Mouse (Mus musculus): ENCODE data around the gene Prickle1.

Gene Prickle1

DNA sequence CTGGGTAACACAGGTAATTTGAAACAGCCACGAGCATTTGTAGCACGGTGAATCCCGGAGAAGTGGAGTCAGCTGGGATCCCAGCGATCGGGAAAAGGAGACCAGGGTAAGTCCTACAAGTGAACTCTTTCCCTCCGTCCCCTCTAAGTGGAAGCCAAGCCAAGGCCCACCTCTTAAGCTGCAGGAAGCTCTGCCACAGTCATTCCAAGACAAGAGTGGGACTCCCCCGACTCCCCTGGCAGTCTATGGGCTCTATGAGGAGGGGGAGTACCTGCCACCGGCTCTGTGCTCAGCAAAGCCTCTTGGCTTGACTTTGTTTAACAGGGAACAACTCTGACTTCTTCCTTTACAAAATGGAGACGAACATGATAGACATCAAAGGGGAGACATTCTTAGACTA lies 47.4 kb downstream of the Prickle1 start:
- no peak for DNase-seq (ENCODE audit: low spot score)

DNA sequence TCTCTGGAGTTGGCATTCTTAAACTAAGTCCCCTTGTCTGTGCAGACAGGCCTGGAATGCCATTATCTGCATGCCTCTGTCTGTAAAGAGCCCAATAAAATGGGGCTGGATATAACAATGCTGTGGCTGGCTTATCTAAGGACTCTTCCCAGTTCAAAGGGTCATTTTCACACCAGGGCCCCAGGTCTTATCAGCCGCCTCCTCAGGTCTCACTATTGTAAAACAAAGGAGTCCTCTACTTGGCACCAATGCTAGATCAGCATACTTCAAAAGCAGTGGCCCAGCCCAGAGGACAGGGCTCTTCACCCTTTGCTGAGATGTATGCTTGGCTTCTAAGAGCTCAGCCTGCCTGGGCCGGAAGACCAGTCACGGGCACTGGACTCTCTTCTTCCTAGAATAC lies 56.3 kb downstream of the Prickle1 start:
- no peak for DNase-seq (ENCODE audit: low spot score)

DNA sequence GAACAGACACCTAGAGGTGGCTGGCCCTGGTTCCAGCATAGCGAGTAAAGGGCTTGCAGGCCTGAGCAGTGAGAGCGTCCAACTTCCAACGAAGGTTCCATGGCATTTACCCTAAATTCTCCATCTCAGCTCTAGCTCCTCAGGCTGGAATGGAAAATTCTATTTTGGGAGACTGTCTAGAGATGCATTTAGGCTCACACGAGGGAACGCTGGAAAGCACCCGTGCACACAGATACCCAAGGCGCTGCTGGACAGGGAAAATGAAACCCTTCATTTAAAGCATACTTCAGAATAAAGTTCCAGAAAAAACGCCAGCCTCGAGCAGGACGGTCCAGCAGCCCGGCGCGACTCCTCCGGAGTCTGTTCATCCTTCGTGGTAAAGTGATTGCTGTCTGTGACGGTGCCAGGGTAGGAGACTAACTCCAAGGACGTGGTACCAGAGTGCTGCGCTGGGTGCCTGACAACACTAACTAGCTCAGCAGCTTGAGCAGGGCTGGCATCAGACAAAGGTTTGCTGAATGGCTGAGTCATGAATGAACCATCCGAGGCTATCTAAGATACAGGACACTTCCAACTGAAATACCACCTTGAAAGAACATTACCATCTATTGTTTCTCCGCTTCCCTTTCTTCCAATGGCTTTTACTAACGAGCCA lies 57.0 kb downstream of the Prickle1 start:
- DNase-seq (ENCODE audit: low spot score): no peak

DNA sequence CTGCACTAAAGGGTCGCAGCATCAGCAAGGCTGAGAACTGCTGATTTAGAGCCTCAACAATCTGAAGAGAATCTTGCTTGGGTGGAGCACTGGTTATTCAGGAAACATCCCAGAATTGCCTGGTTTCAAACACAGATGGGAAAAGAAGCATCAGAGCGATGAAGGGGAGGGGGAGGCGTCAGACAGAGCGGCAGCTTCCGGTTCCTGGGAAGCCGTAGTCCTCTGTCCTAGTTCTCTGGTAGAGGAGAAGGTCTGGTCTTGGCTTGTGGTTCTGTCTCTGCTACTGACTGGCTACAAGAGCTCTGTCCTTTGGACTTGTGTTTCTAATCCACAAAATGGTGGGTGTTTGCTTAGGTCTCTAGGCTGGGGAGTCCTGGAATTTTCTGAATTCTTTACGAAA lies 57.9 kb downstream of the Prickle1 start:
- no peak for DNase-seq (ENCODE audit: low spot score)

DNA sequence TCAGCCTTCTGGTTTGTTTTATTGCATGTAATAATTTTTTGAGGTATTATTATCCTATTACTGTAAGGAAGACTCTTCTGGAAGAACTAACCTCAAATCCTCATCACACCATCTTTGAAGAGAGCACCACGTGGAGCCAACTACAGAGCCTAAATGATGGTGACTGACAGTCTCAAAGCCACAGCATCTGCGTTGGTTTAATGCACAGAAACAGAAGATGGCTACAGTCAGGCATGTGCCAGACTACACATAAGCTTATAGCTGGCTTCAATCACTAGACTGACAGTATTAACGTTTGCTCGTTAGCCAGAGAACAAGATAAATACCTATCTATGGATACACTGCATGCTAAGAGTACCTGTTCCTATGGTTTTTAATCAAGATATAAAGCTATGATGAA lies 59.5 kb downstream of the Prickle1 start:
- no peak for DNase-seq (ENCODE audit: low spot score)

DNA sequence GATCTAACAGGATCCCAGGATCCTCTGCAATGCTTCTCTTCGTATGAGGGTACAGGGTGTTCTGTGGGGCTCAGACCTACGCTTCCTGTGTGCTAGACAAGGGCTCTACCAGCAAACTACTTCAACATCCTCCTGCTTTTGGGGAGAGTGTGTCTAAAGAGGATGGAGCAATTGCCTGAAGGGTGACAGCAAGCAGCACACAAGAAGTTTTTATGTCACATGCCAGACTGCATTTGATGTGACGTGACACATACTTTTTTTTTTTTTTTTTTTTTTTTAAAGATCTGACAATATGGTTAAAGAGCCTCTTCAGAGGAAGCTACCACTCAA lies 65.0 kb downstream of the Prickle1 start:
- no peak for DNase-seq (ENCODE audit: low spot score)

DNA sequence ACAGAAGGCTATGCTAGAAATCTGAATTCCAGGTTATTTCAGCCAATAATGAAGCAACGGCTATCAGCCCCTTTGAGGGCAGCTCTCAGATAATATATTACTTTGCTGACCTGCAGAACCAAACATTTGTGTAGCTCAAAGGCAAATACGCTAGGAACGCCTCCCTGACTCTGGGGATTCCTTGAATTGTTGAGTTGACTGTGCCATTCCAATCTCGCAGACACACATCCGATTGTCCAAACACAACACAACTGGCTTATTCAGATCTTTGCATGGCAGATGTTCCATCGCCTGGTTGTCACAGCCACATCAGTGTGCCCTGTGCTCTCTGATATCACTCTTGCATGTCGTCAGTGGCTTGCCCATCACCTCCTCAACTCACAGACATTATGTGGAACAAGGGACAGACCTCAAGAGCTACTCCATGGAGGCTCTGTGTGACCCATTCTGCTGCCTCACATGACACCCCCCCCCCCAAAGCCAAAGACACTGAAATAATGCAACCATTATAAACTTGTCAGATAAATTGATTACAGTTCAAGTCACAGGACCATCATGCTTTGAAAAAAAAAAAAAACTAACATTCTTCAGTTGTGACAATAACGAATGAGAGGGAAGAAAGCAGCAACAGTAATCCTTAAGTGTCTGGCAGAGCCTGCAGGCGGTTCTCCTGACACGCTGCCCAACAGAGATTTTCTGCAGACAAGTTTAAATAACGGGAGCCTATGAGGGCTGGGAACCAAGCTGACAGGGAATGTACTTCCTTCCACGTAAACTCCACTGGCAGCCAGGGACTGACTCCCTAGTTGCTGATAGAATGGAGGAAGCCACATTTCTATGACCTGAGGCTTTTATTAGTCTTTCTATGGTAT lies 65.6 kb downstream of the Prickle1 start:
- DNase-seq (ENCODE audit: low spot score): no peak

DNA sequence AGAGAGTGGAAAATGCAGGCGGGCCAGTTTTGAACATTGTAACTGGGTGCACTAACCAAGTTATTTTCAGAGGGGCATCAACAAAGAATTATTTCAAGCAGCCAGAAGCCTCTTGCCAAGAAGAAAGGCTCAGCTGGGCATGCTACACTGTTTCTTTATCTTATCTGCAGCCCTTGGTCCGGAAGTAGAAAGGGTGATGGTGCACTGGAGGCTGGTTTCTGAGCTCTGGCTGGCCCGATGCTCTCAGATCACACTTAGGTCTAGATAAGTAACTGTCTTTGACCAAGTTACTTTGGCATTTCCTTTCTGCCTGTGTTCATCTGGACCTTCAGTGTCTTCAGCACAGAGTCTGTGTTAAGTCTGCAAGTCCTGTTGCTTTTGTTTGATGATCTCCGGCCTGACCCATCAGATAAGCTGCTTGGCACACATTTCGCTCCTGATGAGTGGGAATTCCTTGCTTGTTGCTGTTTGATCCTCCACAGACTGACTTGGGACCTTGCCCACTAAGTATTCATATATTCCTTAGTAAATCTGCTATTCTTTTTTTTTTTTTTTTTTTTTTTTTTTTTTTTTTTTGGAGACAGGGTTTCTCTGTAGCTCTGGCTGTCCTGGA lies 70.3 kb downstream of the Prickle1 start:
- no peak for DNase-seq (ENCODE audit: low spot score)

DNA sequence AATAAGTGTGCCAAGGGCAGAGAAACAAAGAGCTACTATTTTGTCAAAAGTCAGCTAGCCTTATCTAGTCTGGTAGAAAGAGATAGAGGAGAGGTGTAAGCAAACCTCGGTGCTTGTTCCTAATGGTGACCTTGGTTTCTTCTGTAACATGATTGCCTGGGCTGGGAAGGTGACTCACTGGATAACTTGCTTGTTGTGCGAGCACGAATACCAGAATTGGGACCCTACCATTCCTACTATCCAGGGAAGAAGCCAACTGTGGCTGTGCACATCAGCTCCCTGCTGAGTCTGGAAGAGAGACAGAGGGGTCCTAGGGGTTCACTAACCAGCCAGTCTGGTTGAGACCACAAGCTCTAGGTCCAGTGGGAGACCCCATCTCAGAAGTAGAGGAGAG lies 73.9 kb downstream of the Prickle1 start:
- DNase-seq (ENCODE audit: low spot score): no peak

DNA sequence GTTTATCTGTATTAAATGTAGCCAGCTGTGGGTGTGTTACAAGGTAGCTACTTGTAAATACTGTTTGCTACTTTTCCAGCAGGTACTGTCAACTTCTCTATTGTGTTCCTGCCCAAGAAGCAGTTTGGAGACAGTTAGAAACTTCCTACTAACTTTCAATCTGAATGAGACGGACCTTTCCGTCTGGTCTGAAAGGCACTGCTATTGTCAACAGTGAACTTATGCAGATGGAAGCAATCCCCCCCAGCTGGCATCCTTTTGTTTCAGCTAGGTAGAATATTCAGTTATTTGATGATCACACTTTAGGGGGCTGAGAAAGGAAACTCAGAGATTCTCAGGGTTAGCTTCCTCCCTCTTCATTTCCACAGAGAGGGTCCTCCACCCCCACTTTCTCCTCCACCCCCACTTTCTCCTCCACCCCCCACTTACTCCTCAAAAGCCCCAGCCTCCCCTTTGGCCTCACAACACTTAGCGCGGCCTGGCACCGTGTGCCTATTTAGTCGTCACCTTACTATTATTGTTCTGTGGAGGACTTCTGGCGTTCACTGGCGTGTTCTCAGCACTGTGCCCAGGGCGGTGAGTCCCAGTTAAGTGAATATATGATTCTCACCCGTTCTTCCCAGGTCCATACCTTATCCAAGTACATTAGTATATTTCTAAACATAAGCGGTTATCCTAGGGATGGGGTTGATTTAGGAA lies 74.5 kb downstream of the Prickle1 start:
- DNase-seq (ENCODE audit: low spot score): no peak

DNA sequence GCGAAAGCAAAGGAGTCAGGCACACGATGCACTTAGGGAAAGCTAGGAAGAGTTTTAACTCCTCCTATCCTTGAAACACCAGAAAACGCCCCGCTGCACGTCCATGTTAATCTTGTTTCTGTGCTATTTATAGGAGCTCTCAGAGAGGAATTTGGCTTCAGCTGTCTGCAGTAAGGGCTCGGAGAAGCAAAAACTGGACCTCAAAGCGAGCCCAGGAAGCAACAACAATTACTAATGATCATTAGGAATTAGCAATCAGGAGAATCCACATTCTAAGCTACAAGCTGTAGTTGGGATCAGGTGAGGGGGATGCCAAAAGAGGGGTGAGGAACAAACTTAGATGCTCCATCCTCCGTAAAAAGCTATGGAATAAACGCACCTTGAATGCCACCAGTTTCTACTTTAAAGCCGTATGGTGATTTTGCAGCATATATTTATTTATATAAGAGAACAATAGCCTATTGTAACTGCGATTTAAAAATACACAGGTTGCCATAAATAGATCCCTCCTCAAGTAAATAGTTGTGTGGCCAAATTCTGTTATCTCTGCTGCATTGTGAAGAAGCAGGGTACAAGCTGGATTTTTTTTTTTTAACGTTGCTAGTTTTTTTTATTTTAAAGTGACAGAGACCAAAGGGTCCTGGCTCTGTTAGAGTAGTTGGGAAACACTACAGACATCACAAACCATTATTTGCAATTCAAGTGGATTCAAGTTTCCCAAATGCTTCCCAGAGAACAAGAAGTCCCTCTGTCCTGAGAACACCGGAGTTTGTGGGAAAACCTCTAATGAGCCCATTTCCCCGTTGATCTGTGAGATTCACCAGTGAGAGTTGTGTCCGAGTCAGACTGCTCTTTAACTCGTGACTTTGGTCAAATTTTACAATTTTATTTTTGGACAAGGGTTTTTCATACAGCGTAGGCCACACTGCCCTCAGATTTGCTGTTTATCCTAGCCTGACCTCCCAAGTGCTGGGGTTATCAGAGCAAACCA lies 75.6 kb downstream of the Prickle1 start:
- DNase-seq (ENCODE audit: low spot score): no peak

DNA sequence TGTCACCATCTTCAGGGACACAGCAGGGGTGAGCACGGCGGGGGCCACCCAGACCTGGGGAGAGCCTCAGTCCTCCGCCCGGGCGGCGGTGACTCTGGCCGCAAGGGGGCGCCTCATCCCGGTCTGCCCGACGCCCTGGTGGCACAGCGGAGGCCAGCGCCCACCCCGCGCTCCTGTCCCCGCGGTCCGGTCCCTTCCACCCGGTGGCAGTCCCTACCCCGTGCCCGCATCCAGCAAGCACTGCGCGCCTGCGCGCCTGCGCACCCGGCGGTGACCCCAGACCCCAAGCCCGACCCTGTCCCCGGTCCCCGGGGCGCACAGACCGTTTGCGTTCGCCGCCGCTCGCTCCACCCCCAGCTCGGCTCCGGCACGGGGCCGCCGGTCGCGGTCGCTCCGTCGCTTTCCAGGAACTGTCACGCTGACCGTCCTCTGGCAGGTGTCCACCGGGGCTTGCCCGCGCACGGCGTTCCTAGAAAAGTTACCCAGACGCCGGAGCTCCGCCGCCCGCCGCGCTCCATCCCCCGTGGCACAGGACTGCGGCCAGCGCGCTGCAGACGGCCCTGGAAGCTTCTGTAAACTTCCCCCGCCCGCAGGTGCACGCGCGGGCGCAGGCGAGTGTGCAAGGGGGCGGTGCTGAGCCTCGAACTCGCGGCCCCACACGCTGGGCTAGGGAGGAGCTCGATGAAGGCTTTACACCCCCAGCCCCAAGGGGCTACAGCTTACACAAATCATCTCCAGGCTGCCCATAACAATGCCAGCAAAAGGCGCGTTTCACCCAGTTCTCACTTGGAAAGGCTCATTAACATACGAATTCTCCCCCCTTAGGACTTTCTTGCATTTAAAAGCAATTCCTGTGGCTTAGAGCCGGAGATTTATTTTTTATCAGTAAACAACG lies 76.5 kb downstream of the Prickle1 start:
- no peak for DNase-seq (ENCODE audit: low spot score)

DNA sequence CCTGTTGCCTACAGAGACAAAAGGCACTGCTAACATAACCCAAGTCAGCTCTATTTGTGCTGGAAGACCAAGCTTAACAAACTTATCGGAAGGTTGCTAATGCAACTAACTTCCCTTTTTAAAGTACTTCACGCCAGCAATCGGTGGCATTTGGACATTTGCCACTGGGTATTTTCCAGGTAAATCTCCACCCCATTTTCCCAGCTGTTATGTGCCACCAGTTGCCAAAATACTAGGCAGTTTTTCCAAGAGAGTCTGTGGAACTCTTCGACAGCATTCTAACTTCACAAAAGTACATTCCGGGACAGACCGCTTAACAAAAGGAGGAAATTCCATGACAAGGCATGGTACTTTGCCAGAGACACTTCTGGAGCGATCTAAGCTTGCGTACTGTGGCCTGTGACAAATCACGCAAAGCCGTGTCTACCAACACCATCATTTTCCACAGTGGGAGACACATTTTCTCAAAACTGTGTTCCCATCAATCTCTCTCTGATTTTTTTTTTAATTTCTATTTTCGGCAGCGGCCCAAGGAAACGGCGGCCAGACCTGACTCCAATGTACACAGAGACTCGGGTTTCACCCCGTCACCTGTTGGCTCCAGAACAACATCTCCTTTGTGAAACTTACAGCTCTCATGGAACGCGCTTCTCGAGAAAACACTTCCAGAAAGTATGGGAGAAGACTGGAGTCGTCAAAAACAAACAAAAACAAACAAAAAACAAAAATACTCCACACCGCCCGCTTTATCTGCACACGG lies 77.4 kb downstream of the Prickle1 start:
- no peak for DNase-seq (ENCODE audit: low spot score)

DNA sequence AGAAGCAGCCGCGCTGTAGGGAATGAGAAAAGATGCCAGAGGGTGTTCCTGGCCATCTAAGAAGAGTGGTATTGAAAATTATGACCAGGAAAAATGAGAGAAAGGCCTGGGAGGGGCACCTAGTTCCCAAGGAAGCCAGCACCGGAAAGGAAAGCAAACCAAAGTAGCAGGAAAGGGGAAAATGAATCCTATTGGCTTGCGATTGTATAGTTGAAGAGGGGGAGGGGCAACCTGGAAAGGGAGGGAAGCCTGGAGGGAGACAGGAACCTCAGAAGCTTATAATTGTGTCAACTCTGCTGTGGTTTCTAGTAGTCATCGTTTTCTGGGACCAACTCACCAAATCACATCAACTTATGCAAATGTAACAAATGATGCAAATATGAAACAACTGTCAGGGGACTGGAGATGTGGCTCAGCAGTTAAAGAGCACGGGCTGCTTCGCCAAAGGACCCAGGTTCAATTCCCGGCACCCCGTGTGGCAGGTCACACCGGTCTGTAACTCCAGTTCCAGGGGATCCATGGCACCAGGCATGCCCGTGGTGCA lies 78.6 kb downstream of the Prickle1 start:
- DNase-seq (ENCODE audit: low spot score): no peak

DNA sequence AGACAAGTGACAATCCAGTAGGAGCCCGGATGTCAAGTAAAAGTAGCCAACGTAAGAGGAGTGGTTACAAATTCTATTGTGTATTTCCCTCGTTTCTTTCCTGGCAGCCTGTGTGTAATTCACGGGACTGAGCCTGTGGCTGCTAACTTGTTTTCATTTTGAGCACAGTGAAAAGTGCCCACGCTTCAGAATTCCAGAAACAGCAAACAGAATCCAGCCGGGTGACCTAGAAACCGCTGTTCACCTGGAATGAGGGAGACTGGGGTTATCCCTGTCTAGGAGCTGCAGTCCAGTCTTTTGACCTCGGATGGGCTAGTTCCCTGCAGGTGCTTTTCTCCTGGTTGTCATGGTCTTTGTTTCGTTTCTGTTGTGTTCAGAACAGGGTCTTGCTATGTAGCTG lies 80.4 kb downstream of the Prickle1 start:
- DNase-seq (ENCODE audit: low spot score): no peak

DNA sequence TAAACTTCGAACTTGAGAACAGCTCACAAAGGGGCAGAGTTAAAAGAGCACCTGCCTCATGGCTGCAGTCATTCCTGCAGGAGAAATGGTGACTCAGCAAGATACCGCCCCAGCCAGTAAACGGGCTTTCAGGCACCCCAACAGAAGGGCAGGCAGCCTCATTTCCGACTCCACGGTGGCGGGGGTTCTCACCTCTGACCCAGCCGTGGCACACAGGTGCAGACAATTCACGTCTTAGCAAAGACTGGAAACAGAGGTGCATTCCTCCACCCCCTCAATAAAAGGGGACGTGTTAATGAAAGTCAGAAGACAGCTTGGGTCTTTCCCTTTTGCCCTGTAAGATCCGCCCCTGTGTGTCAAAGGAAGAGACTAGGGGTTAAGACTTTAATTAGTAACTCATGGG lies 81.8 kb downstream of the Prickle1 start:
- no peak for DNase-seq (ENCODE audit: low spot score)

DNA sequence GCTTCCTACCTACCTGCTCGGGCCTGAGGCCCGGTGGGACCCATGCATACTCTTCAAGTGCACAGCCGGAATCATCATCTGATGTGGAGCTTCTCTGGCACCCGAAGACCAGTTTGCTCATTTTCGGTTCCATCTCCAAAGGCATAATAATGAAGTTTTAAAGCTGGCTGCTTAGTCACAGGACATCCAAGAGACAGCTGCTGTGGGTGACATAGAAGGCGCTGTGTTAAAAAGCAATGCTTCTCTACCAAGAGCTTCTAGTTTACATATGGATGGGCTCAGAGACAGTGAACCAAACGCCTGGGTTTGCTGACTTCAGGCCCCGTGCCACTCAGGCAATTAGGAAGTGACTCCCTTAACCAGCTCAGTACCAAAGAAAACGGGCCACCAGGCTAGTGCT lies 83.3 kb downstream of the Prickle1 start:
- DNase-seq (ENCODE audit: low spot score): no peak

DNA sequence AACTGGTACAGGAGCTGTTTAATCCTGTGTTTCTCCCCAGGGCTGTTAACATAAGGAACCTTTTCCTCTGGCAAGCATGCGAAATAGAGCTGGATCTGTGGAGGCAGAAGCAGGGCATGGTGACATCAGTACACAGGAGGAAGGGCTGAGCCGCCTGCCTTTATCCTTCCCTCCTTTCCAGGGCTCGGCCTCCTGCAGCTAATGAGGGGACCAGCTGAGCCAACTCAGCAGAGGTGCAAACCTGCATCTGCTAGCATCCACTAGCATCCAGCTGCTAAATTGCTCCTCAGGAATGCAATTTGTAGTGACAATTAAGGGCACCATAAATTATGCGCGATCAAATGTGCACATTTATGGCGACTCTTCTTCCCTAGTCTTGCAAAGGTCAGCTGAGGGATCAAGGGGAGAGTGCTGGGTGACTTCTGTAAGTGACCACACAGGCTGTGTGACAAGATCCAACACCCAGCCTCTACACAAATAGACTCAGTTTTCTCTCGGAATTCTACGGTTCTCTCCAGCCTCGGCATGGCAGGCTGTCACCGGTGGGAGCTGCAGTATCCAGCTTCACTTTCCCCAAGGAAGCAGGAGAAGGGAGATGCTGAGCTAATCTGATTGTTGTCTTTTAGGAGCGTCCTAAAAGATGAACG lies 84.9 kb downstream of the Prickle1 start:
- DNase-seq (ENCODE audit: low spot score): no peak

DNA sequence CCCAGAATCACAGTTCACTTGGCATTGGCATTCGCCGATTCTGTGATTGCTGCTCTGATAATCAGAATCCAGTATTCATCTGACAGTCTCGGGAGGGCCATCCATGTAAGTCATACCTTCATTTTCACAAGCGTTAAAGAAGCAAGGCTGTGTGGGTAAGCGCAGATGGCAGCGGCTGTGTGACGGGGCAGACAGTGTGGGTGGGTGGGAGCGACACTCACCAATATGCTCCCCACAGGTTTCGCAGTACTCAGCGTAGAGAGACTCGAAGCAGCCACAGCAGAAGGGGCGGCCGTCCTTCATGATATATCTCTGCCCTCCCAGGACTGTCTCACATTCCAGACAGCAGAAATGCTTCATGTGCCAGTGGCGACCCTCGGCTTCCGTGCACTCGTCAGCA lies 90.9 kb downstream of the Prickle1 start:
- no peak for DNase-seq (ENCODE audit: low spot score)

Measured in left cerebral cortex, adult 11 months (tissue).